Mouse (Mus musculus) kidney, adult 11 months (tissue): ENCODE measurements at regions not wholly inside any gene's neighbourhood (a gene's known extent, or its start where the extent isn't known, plus 50 kb on each side); places are given as distances from the start of the nearest gene placed in this dataset.

ENCODE experiments used
- DNase-seq: peaks from one replicate; pipeline ENCODE4 v3.0.0; 2022

GRCm38 (mm10) chr8:79587258-79587657 lies 52.2 kb upstream of the Otud4 start:
- DNase-seq = peak; percentile 13

DNA sequence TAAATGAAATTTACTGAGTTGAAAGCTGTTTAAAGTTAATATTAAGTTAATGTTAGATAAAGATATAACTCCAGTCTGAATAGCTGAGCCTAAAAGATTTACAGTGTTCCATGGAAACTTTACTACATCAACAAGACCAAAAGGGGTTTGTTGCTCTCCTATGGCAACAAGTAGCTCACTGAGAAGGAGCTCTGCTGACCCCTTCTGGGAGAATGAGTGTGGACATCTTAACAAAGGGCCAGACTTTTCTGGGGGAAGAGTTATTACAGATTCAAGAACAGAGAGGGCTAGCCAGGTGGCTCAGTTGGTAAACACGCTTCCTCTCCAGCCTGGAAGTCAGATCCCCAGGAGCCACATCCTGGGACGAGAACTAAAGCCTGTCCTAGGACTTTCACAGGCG lies 54.5 kb upstream of the Otud4 start:
- DNase-seq = peak; percentile 27

- no peak for DNase-seq
Observed at GRCm38 (mm10) chr8:79583326-79583725, 56.1 kb upstream of the Otud4 start.

DNA sequence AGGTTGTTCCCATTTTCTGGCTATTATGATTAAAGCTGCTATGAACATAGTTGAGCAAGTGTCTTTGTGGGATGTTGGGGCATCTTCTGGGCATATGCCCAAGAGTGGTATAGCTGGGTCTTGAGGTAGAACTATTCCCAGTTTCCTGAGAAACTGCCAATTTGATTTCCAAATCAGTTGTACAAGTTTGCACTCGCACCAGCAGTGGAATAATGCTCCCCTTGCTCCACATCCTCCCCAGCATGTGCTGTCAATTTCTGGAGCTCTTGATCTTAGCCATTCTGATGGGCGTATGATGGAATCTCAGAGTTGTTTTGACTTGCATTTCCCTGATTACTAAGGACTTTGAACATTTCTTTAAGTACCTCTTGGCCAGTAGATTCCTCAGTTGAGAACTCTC lies 57.2 kb upstream of the Otud4 start:
- DNase-seq = no peak

GRCm38 (mm10) chr8:79576086-79576485 lies 63.3 kb upstream of the Otud4 start:
- peak; percentile 17 for DNase-seq

- DNase-seq = no peak
Observed at GRCm38 (mm10) chr8:79575175-79575734, 64.2 kb upstream of the Otud4 start.

- DNase-seq = no peak
Observed at GRCm38 (mm10) chr8:79573491-79573890, 65.9 kb upstream of the Otud4 start.

DNA sequence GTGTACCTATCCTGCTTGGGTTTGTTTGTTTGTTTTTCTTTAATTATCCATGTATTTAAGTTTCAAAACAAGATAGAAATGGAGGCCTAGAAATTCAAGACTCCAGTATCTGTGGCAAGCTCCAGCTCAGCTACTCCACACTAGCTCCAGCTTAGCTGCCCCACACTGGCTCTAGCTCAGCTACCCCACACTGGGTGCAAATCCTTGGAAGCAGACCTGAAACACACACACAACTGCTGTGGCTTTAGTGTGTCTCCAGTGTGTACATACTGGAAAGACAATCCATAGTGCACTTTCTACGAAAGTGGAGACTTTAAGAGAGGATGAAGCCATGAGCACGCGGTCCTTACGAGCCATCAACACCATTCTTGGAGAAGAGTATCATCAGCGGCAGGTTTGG lies 66.9 kb upstream of the Otud4 start:
- no peak for DNase-seq

DNA sequence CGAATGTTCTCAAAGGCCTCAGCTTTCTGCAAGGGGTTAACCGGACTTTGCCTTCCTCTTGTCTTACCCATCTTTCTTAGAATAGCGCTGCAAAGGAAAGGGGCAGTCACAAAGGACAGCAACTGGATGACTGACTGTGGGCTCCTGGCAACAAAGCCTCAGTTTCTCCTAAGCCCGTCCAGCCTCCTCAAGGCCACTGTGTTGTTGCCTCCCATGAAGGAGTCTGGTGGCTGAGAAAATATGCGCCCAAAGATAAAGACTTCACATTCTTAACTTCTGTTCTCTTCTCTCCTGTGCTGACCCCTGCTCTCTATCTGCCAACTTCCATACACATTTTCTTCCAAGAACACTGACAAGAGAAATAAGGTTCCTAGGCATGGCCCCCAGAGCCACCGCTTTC lies 76.3 kb upstream of the Otud4 start:
- no peak for DNase-seq

GRCm38 (mm10) chr8:79562669-79563068 lies 76.7 kb upstream of the Otud4 start:
- no peak for DNase-seq

DNA sequence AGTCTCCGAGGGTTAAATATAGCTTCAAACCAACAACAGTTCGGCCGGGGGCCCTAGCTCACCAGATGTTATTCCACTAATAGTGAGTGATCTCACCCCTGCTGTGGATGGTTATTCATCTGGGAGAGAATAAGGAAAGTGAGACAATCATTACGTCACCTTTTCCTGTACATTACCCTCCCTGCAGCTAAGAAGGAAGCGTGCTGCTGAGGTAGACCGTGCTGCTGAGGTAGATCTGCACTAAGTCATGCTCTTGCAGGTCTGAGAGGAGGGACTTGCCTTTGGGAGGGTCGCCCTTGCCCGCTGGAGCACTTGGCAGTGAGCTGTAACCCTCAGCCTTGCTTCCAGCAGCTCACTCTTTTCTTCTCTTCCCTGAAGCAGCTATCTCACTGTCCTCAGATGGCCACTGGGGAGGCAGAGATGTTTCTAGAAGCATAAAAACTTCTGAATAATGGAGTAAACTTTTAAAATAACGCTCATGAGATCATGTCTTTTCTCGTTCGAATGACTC lies 77.3 kb upstream of the Otud4 start:
- no peak for DNase-seq

GRCm38 (mm10) chr8:79561269-79562063 lies 78.0 kb upstream of the Otud4 start:
- no peak for DNase-seq

DNA sequence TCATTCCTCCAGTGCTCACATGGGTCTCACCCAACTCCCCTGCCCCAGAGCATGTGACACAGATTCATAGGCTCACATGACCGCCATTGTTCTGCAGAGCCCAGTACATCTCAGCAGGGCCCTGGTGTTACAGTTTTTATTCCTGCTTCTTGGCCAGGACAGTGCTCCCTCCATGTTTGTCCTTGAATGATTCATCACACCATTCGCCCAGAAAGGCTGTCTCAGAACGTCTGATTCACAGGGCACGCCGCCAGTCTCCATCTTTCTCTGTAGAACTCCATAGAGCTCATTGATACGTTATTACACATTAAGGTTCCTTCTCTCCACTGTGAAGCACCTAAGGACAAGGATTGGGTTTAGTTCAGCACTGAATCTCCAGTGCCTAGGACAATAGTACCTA lies 79.9 kb upstream of the Otud4 start:
- no peak for DNase-seq

DNA sequence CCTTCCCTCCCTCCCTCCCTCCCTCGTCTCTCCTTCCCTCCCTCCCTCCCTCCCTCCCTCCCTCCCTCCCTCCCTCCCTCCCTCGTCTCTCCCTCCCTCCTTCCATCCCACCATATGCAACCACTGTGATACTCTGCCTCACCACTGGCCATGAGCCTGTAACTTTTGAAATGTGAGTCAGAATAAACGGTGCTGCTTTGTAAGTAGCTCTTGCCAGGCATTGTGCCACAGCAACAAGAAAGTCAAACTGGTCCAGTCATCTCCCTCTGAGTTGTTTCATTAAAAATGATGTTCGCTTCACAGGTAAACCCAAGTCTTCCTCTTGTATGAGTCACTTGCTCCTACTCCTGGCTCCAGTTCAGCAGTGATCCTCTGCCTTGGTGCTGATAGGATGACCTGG lies 85.1 kb upstream of the Otud4 start:
- DNase-seq = no peak

- no peak for DNase-seq
Observed at GRCm38 (mm10) chr8:79550151-79550550, 89.3 kb upstream of the Otud4 start.

DNA sequence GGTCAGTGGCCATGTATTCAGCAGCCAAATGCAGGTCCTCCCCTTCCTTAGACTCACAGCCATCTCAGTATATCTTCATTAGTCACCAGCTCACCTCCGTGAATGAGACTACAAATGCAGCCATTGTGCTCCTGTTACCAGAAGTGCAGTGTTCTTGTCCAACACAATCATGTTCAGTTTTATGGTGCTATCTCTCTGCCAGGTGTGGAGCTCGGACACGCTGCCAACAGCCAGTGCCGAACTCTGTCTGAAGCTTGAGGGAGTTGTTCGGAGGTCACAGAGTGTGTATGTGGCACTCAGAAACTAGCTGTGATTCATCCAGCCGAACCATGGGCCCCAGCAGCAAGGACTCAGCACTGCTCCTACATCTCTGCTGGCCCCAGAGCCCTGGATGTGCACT lies 91.3 kb upstream of the Otud4 start:
- no peak for DNase-seq

- DNase-seq = no peak
Observed at GRCm38 (mm10) chr8:79545866-79546373, 93.5 kb upstream of the Otud4 start.

GRCm38 (mm10) chr8:79542461-79542860 lies 97.0 kb upstream of the Otud4 start:
- DNase-seq = no peak

GRCm38 (mm10) chr8:79540053-79540452 lies 99.4 kb upstream of the Otud4 start:
- no peak for DNase-seq

GRCm38 (mm10) chr8:79534271-79534889 lies 105.0 kb upstream of the Otud4 start:
- DNase-seq = no peak

- DNase-seq = no peak
Observed at GRCm38 (mm10) chr8:79529556-79529955, 109.9 kb upstream of the Otud4 start.

DNA sequence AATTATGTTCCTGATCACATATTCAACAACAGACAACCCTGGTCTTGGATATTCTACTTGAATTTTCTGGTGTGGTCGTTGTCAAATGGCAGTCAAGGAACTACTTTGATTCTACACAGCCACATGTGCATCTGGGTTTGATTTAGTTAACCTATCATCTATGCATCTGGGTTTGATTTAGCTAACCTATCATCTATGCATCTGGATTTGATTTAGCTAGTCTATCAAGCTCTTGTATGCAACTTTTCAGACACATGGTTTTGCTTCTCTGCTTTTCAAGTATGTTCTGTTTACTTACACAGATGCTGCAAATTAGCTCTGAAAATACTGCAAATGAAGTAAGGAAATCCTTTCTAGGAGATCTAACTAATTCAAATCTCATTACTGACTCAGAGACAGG lies 117.4 kb upstream of the Otud4 start:
- DNase-seq = no peak

DNA sequence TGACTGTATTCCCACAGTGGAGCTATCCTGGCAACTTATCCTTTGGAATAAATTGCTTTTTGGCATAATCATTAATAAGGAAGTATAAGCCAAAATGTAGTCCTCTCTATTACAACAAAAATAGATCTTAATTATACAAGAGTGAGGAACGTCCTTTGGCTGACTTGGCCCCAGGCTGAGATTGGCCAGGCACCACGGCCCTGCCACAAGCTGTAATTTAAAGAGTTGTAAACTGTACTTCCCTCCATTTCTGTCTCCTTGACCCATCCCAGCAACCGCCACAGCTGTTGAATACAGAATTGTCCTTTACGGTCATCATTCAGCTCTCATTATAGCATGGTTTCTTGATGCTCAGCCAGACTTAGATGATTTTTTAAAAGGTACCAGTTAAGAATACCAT lies 119.6 kb upstream of the Smad1 start:
- no peak for DNase-seq

DNA sequence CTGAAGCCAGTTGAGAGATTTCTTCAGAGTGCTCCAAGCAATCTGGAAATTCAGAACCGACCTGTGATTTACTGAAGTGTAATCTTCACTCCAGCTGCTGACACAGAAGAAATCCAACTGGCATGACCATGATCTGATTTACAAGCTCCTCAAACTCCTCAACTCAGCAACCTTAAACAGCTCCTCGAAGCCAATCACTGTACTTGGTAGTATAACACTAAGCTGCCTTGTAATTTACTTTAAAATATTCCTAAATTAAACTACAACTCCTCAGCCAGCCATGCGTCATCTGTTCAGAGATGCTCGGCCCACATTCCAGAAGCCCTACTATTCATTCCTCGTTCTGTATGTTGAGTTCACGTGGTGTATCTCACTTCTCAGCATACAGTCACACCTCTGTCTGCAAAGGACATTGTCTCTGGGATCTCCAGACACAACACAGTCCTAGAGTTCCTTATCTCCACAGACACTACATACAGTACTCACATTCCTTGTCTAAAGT lies 116.0 kb upstream of the Smad1 start:
- DNase-seq = no peak
